Mouse (Mus musculus): ENCODE data around the gene Slc2a3. TPM values are rescaled to one million over a fixed set of nuclear protein-coding genes. Genes with fewer than 3 reads are reported as not detected.
"Not testable (repeated sequence)": the region's sequence is repeated elsewhere in the genome, so short reads cannot be mapped to it uniquely, and the experiment has no call there.

The Slc2a3 gene
- total RNA-seq, 2 experiments from 2014 or later: 1.7 to 7.6 TPM

DNA sequence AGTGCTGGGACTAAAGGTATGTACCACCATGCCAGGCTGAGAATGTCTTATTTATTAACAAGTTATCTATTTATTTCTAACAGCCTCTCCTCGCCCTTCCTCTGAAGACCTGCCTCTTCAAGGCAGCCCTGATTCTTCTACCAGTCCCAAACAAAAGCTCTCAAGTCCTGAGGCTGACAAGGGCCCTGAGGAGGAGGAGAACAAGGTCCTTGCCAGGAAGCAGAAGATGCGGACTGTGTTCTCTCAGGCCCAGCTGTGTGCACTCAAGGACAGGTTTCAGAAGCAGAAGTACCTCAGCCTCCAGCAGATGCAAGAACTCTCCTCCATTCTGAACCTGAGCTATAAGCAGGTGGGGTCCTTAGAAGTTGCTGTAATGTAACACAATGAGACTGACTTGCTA is 90.0 kb downstream of the Slc2a3 start:
- DNase-seq: no peak
- no peak for TF ChIP-seq CTCF (IDR thresholded peaks at IDR 0.05)
- H3K4me3 ChIP-seq: no peak overlapping the region
- intact Hi-C loops (cut with DNase I): no loop called here
- H3K27ac ChIP-seq: no peak overlapping the region

DNA sequence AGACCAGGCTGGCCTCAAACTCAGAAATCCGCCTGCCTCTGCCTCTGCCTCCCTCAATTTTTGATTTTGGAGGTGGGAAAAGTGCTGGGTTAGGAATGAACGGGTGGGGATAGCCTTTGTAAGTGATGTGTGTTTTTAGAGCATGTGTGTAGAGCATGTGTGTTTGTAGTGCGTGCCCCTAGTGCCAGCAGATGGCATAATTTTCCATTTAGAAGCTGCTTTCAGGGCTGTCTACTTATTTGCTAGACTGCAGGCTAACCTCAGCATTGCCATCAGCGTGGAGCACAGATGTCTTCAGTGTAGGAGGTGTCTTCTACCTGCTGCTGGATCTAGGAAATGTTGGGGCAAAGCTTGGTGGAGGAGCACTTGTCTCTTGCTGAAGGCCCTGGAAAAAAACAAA is 92.6 kb downstream of the Slc2a3 start:
- no peak overlapping the region for H3K27ac ChIP-seq
- TF ChIP-seq CTCF (IDR thresholded peaks at IDR 0.05): no peak
- intact Hi-C loops (cut with DNase I): no loop called here
- no peak for DNase-seq
- no peak overlapping the region for H3K4me3 ChIP-seq

- H3K4me3 ChIP-seq: no peak within 1 kb of the TSS
- no peak for DNase-seq
- no peak within 1 kb of the TSS for H3K27ac ChIP-seq
- intact Hi-C loops (cut with DNase I): no loop called here
- TF ChIP-seq CTCF (IDR thresholded peaks at IDR 0.05): no peak
Measured at GRCm38 (mm10) chr6:122707036-122707800, 94.2 kb downstream of the Slc2a3 start, which contains the start of gene Nanog. Nanog (plus strand) TSS chr6:122707489.

DNA sequence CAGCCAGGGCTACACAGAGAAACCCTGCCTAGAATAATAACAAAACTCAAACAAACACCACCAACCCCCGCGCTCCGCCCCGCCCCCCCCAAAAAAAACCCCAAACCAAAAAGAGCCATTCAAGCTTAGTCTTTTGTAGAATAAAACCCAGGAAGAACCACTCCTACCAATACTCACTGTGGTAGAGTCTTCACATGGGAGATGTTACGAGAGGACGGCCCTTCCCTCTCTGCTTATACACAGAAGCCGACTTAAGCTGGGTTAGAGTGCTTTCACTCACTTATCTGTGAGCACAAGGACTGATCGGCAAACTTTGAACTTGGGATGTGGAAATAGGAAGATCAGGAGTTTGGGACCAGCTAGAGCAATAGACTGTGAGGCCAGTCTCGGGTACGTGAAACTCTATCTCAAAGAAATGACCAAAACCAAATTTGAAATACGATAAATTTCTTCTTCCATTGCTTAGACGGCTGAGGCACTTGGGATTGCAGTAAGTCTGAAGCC is 95.1 kb downstream of the Slc2a3 start:
- DNase-seq: no peak
- no peak overlapping the region for H3K4me3 ChIP-seq
- H3K27ac ChIP-seq: no peak overlapping the region
- intact Hi-C loops (cut with DNase I): no loop called here
- TF ChIP-seq CTCF (IDR thresholded peaks at IDR 0.05): no peak

DNA sequence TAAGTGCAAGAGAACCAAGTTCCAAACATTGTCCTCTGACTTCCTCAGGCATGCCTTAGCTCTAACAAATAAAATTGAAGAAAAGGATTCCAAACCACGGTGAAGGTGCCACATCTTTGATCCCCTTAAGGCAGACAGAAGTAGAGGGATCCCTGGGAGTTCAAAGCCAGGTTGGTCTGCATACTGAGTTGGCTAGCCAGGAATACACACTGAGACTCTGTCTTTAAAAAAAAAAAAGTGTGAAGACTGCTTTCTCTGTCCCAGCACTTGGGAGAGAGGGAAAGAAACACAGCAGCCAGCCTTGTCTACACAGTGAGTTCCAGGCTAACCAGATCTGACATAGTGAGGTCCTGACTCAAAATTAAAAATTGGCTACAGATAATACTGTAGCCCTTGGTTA is 97.7 kb downstream of the Slc2a3 start:
- DNase-seq: no peak
- no peak for TF ChIP-seq CTCF (IDR thresholded peaks at IDR 0.05)
- Histone ChIP-seq H3K27ac (no peak overlapping the region), H3K4me3 (no peak overlapping the region)
- intact Hi-C loops (cut with DNase I): no loop called here

GRCm38 (mm10) chr6:122703251-122703650 is 98.2 kb downstream of the Slc2a3 start:
- no peak overlapping the region for H3K4me3 ChIP-seq
- TF ChIP-seq CTCF (IDR thresholded peaks at IDR 0.05): no peak
- no peak for DNase-seq
- intact Hi-C loops (cut with DNase I): no loop called here
- H3K27ac ChIP-seq: no peak overlapping the region

- Histone ChIP-seq H3K27ac (peak overlapping the region; percentile 35; the same call in 1 of the 2 replicates), H3K4me3 (peak overlapping the region; percentile 59)
- no peak for TF ChIP-seq CTCF (IDR thresholded peaks at IDR 0.05)
- intact Hi-C loops (cut with DNase I): no loop called here
- peak; percentile 56 for DNase-seq
Measured at GRCm38 (mm10) chr6:122702480-122703124, 98.8 kb downstream of the Slc2a3 start.

GRCm38 (mm10) chr6:122701816-122702215 is 99.6 kb downstream of the Slc2a3 start:
- intact Hi-C loops (cut with DNase I): no loop called here
- Histone ChIP-seq H3K4me3 (no peak overlapping the region), H3K27ac (no peak overlapping the region)
- no peak for DNase-seq
- TF ChIP-seq CTCF (IDR thresholded peaks at IDR 0.05): no peak

DNA sequence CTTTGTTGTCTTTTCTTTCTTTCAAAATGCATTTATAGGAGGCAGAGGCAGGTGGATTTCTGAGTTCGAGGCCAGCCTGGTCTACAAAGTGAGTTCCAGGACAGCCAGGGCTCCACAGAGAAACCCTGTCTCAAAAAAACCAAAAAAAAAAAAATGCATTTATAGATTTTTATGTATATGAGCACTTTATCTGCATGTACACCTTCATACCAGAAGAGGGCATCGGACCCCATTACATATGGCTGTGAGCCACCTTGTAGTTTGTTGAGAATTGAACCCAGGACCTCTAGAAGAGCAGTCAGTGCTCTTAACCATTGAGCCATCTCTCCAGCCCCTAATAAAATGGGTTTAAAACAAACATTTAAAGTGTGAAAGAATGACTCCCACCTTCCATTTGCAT is 101.8 kb downstream of the Slc2a3 start:
- intact Hi-C loops (cut with DNase I); H3K27ac ChIP-seq; DNase-seq; H3K4me3 ChIP-seq: not testable (repeated sequence)

DNA sequence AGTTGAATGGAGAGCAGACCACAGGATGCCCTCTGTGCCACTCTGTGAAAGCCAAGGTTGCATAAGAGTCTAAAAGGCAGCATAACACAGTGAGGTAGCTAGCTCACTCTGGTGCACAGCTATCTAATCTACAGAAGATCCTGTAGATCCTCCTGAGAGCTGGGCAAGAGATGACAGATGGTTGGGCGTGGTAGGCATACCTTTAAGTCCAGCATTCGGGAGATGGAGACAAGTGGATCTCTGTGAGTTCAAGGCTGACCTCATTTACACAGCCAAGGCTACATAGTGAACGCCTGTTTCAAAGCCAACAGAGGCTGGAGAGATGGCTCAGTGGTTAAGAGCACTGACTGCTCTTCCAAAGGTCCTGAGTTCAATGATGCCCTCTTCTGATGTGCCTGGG is 106.0 kb downstream of the Slc2a3 start:
- no peak for TF ChIP-seq CTCF (IDR thresholded peaks at IDR 0.05)
- Histone ChIP-seq H3K27ac (no peak overlapping the region), H3K4me3 (no peak overlapping the region)
- DNase-seq: no peak
- intact Hi-C loops (cut with DNase I): no loop called here

DNA sequence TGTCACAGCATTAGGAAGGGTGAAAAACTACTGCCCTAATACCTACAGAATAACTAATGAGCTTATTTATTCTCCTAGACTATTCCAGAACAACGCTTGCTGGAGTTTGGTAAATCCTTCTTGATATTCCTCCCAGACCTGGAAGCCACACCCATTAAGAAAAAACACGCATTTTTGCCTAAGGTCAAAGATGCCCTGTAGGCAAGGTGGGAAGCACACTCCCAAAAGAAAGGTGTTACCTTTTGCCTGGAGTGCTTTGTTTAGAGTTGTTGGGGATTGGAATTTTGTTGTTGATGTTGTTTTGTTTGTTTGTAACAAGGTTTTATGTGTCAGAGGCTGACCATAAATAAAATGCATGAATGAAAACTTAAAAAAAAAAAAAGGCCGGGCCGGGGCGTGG is 111.4 kb downstream of the Slc2a3 start:
- no peak for TF ChIP-seq CTCF (IDR thresholded peaks at IDR 0.05)
- no peak for DNase-seq
- intact Hi-C loops (cut with DNase I): no loop called here
- no peak overlapping the region for H3K27ac ChIP-seq
- H3K4me3 ChIP-seq: no peak overlapping the region

DNA sequence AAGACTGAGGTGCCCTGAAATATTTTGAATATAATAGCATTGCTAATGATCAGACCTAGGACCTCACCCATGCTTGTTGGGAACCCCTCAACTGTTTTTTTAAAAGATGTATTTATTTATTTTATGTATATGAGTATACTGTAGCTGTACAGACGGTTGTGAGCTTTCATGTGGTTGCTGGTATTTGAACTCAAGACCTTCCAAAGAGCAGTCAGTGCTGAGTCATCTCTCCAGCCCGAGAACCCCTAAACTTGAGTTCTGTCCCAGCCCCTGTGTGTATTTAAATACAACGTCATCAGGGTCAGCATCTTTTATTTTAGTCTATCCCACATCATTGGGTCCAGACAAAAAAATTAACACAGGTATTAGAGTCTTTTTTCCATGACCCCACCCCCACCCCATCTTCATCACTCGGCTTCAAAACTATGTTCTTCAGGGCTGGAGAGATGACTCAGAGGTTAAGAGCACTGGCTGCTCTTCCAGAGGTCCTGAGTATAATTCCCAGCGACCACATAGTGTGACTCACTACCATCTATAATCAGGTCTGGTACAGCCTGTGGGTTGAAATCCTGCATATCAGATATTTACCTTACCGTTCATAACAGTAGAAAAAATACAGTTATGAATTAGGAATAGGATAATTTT is 111.9 kb downstream of the Slc2a3 start:
- no peak overlapping the region for H3K27ac ChIP-seq
- intact Hi-C loops (cut with DNase I): no loop called here
- no peak overlapping the region for H3K4me3 ChIP-seq
- DNase-seq: no peak
- no peak for TF ChIP-seq CTCF (IDR thresholded peaks at IDR 0.05)

GRCm38 (mm10) chr6:122686709-122687108 is 114.7 kb downstream of the Slc2a3 start:
- intact Hi-C loops (cut with DNase I): no loop called here
- no peak overlapping the region for H3K27ac ChIP-seq
- no peak for DNase-seq
- no peak for TF ChIP-seq CTCF (IDR thresholded peaks at IDR 0.05)
- no peak overlapping the region for H3K4me3 ChIP-seq
